Mouse (Mus musculus): Measurements from ENCODE around the gene Lamc1. TPM values are rescaled to one million over a fixed set of nuclear protein-coding genes. Genes with fewer than 3 reads are reported as not detected.

The Lamc1 gene
- polyA plus RNA-seq, 1 experiment from 2014 or later: 17.2 TPM

DNA sequence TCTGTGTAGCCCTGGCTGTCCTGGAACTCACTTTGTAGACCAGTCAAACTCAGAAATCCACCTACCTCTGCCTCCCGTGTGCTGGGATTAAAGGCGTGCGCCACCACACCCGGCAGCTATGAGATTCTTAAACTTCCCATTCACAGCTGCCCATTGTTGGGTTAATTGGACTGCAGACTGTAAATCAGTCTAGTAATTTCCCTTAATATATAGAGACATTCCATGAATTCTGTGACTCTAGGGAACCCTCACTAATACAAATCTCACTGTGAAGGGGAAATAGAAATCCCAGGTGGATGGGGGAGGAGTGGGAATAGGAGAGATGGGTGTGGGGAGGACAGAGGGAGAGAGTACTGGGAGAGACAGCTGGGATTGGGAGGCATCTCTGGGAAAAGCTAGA, 29.3 kb upstream of the Lamc1 start:
- Histone ChIP-seq H3K9me3 (ENCODE audit: control insufficient read depth, low read length) (no peaks in the 10 kb centered on the region), H3K4me3 (ENCODE audit: low read depth, low read length) (no peak overlapping the region), H3K27me3 (ENCODE audit: control insufficient read depth, insufficient read depth, low read length) (no peaks in the 10 kb centered on the region), H3K4me2 (ENCODE audit: low read depth, low read length) (no peak overlapping the region), H3K4me1 (ENCODE audit: control insufficient read depth, insufficient read depth, low read length) (no peaks in the 10 kb centered on the region), H3K36me3 (ENCODE audit: control insufficient read depth, insufficient read depth, low read length) (no peaks in the 10 kb centered on the region), H3K27ac (ENCODE audit: low read depth, low read length) (no peak overlapping the region), H3K9ac (replicated peaks; ENCODE audit: low read depth, low read length) (no peak overlapping the region)
- 70% methylated on average over 4 of the region's 4 CpGs for WGBS
- ATAC-seq (ENCODE audit: low read depth): no peak

DNA sequence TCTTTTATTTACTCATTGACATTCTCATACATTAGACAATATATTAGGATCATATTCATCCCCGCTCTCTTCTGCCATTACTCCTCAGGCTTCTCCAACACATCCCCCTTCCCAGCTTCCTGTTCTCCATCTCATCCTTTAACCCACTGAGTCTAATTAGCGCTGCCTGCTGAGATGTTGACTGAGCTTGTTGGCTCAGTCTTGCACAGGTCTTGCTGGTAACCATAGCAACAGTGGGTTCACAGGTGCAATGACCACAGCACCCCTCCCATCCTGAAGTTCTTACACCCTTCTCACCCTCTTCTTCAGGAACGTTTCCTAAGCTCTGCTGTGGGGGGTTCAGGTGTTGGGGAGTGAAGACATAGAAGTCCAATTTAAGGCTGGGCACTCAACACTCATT, 28.0 kb upstream of the Lamc1 start:
- Histone ChIP-seq H3K4me3 (ENCODE audit: low read depth, low read length) (no peak overlapping the region), H3K9me3 (ENCODE audit: control insufficient read depth, low read length) (no peaks in the 10 kb centered on the region), H3K27me3 (ENCODE audit: control insufficient read depth, insufficient read depth, low read length) (no peaks in the 10 kb centered on the region), H3K36me3 (ENCODE audit: control insufficient read depth, insufficient read depth, low read length) (no peaks in the 10 kb centered on the region), H3K9ac (replicated peaks; ENCODE audit: low read depth, low read length) (no peak overlapping the region), H3K4me2 (ENCODE audit: low read depth, low read length) (no peak overlapping the region), H3K4me1 (ENCODE audit: control insufficient read depth, insufficient read depth, low read length) (no peaks in the 10 kb centered on the region), H3K27ac (ENCODE audit: low read depth, low read length) (no peak overlapping the region)
- 58% methylated on average over 3 of the region's 3 CpGs for WGBS
- no peak for ATAC-seq (ENCODE audit: low read depth)

DNA sequence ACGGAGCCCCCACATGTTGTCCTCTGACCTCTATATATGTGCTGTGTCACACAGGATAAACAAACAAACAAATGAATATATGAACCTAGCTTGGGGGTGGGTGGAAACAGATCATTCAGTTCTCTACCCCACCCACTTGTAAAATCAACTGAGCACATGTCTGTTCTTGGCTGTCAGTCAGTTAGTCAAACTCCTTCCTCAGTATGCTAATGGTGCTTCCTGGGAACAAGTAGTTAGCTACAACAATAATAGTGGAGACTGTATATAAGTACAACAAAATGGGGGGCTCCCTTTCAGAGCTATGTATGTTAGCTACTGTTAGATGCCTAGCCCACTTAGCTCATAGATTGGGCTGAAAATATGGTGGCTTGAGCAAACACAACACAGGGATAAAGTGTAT, 24.6 kb upstream of the Lamc1 start:
- Histone ChIP-seq H3K36me3 (ENCODE audit: control insufficient read depth, insufficient read depth, low read length) (no peaks in the 10 kb centered on the region), H3K4me3 (ENCODE audit: low read depth, low read length) (no peak overlapping the region), H3K9ac (replicated peaks; ENCODE audit: low read depth, low read length) (no peak overlapping the region), H3K4me2 (ENCODE audit: low read depth, low read length) (no peak overlapping the region), H3K27ac (ENCODE audit: low read depth, low read length) (no peak overlapping the region), H3K9me3 (ENCODE audit: control insufficient read depth, low read length) (no peaks in the 10 kb centered on the region), H3K4me1 (ENCODE audit: control insufficient read depth, insufficient read depth, low read length) (no peaks in the 10 kb centered on the region), H3K27me3 (ENCODE audit: control insufficient read depth, insufficient read depth, low read length) (no peaks in the 10 kb centered on the region)
- ATAC-seq (ENCODE audit: low read depth): no peak
- WGBS: 97% methylated on average over 1 of the region's 1 CpGs

DNA sequence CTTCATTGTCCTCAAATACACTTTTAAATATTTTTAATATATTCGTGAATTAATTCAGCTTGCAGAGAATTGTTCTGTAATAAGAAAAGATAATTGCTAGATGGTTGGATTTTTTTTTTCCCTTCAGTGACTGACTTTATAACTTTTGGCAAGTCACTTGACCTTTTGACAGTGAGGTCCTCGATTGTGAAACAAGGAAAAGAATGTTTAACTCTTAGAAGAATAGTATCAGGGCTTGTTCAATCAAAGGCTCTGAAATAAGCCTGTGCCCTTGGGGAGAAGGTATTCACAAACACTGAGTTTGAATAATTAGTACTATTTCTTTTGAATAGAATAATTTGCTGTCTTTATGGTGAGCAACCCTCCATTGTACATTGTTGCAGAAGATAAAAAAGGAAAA, 21.9 kb upstream of the Lamc1 start:
- ATAC-seq (ENCODE audit: low read depth): no peak
- H3K27ac ChIP-seq (ENCODE audit: low read depth, low read length): no peak overlapping the region
- no peaks in the 10 kb centered on the region for H3K4me1 ChIP-seq (ENCODE audit: control insufficient read depth, insufficient read depth, low read length)
- WGBS: 44% methylated on average over 2 of the region's 2 CpGs
- H3K4me3 ChIP-seq (ENCODE audit: low read depth, low read length): no peak overlapping the region
- H3K27me3 ChIP-seq (ENCODE audit: control insufficient read depth, insufficient read depth, low read length): no peaks in the 10 kb centered on the region
- no peak overlapping the region for H3K9ac ChIP-seq (replicated peaks; ENCODE audit: low read depth, low read length)
- H3K36me3 ChIP-seq (ENCODE audit: control insufficient read depth, insufficient read depth, low read length): no peaks in the 10 kb centered on the region
- H3K9me3 ChIP-seq (ENCODE audit: control insufficient read depth, low read length): no peaks in the 10 kb centered on the region
- no peak overlapping the region for H3K4me2 ChIP-seq (ENCODE audit: low read depth, low read length)

DNA sequence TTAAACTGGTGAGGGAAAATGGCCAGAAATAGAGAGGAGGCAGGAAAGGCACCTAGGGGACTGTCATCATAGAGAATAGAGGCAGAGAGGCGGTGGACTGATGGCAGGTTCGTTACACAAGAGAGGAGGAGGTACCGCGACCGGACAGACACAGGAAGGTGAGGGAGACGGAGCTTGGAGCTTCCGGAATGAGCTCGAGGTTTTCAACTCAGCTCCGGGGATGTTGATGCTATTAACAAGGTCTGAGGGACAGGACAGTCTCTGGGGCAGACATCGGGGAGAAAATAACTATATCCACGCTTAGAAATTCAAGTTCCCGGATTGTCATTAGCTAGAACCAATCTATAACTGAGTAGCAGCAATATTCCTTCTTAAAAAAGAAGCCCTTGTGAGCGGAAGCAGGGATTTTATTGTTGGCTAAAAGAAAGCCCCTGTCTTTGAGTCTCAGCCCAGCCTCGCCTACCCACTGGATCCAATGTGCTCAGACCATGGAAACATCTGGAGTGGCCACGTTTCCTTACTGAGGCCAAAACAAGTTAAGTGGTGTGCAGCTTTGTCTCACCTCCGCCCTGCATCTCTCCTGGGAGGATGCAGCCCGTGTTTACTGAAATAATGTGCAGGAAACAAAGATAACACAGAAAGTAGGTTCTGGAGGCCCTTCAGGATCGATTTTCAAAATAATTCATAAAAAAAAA, 21.3 kb upstream of the Lamc1 start:
- no peaks in the 10 kb centered on the region for H3K27me3 ChIP-seq (ENCODE audit: control insufficient read depth, insufficient read depth, low read length)
- no peak overlapping the region for H3K9ac ChIP-seq (replicated peaks; ENCODE audit: low read depth, low read length)
- no peak overlapping the region for H3K27ac ChIP-seq (ENCODE audit: low read depth, low read length)
- H3K4me1 ChIP-seq (ENCODE audit: control insufficient read depth, insufficient read depth, low read length): no peaks in the 10 kb centered on the region
- H3K9me3 ChIP-seq (ENCODE audit: control insufficient read depth, low read length): no peaks in the 10 kb centered on the region
- ATAC-seq (ENCODE audit: low read depth): no peak
- no peak overlapping the region for H3K4me2 ChIP-seq (ENCODE audit: low read depth, low read length)
- H3K36me3 ChIP-seq (ENCODE audit: control insufficient read depth, insufficient read depth, low read length): no peaks in the 10 kb centered on the region
- H3K4me3 ChIP-seq (ENCODE audit: low read depth, low read length): no peak overlapping the region
- 64% methylated on average over 18 of the region's 18 CpGs for WGBS

DNA sequence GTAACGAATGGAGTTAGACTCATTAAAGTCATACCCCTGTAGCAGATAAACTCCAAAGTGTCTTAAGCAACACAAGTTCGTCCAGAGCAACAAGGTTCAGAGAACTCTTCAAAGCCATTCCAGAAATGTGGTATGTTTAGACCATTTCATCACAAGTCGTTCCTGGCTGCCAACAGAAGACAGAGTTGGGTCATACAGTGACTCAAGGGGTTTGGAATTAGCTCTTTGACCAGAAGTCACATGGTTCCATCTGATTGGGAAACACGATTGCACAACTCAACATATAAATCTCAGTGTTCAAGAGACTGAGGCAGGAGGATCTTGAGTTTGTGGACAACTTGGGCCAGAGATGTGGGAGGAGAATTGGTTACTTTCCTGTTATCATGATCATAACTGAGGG, 18.4 kb upstream of the Lamc1 start:
- H3K9ac ChIP-seq (replicated peaks; ENCODE audit: low read depth, low read length): no peak overlapping the region
- no peaks in the 10 kb centered on the region for H3K9me3 ChIP-seq (ENCODE audit: control insufficient read depth, low read length)
- no peak overlapping the region for H3K4me2 ChIP-seq (ENCODE audit: low read depth, low read length)
- H3K36me3 ChIP-seq (ENCODE audit: control insufficient read depth, insufficient read depth, low read length): no peaks in the 10 kb centered on the region
- 81% methylated on average over 4 of the region's 4 CpGs for WGBS
- H3K27ac ChIP-seq (ENCODE audit: low read depth, low read length): no peak overlapping the region
- no peaks in the 10 kb centered on the region for H3K4me1 ChIP-seq (ENCODE audit: control insufficient read depth, insufficient read depth, low read length)
- H3K4me3 ChIP-seq (ENCODE audit: low read depth, low read length): no peak overlapping the region
- no peak for ATAC-seq (ENCODE audit: low read depth)
- no peaks in the 10 kb centered on the region for H3K27me3 ChIP-seq (ENCODE audit: control insufficient read depth, insufficient read depth, low read length)

DNA sequence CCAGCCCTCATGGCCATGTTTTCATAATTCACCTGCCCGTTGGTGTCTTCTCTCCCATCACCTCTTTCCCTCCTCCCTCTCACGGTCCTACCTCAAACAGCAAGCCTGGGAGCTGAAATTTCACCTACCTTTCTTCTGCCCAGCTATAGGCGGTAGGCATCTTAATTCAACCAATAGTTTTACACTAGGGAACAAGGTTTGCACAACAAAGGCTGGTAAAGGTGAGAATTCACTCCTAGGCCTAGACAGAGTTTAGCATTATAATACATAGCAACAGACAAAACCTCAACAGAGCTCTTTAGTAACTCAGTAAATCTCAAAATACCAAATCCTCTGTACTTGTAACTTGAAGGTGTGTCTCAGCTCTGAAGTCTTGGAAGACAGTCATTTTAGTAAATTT, 15.1 kb upstream of the Lamc1 start:
- ATAC-seq (ENCODE audit: low read depth): no peak
- H3K4me1 ChIP-seq (ENCODE audit: control insufficient read depth, insufficient read depth, low read length): no peaks in the 10 kb centered on the region
- no peak overlapping the region for H3K9ac ChIP-seq (replicated peaks; ENCODE audit: low read depth, low read length)
- no peaks in the 10 kb centered on the region for H3K36me3 ChIP-seq (ENCODE audit: control insufficient read depth, insufficient read depth, low read length)
- no peak overlapping the region for H3K27ac ChIP-seq (ENCODE audit: low read depth, low read length)
- H3K4me2 ChIP-seq (ENCODE audit: low read depth, low read length): no peak overlapping the region
- 59% methylated on average over 3 of the region's 3 CpGs for WGBS
- H3K27me3 ChIP-seq (ENCODE audit: control insufficient read depth, insufficient read depth, low read length): no peaks in the 10 kb centered on the region
- no peaks in the 10 kb centered on the region for H3K9me3 ChIP-seq (ENCODE audit: control insufficient read depth, low read length)
- no peak overlapping the region for H3K4me3 ChIP-seq (ENCODE audit: low read depth, low read length)

DNA sequence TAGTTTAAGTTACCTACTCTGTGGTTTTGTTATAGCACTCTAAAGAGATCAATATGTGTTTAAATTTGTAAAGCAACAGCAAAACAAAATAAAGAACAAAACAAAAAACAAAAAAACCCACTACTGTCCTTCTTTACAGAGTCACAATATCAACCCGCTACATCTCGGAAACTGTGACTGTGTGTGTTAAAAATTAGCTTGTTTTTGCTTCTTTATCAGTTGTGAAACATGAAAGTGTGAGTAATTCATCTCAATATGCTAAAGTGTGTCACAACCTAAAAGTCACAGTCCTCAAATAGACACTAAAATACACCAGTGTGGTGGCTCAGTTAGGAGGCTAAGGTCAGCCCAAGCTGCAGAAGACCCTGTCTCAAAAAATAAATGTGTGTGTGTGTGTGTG, 14.5 kb upstream of the Lamc1 start:
- 97% methylated on average over 2 of the region's 2 CpGs for WGBS
- Histone ChIP-seq H3K9ac (replicated peaks; ENCODE audit: low read depth, low read length) (no peak overlapping the region), H3K4me2 (ENCODE audit: low read depth, low read length) (no peak overlapping the region), H3K9me3 (ENCODE audit: control insufficient read depth, low read length) (no peaks in the 10 kb centered on the region), H3K27me3 (ENCODE audit: control insufficient read depth, insufficient read depth, low read length) (no peaks in the 10 kb centered on the region), H3K4me3 (ENCODE audit: low read depth, low read length) (no peak overlapping the region), H3K36me3 (ENCODE audit: control insufficient read depth, insufficient read depth, low read length) (no peaks in the 10 kb centered on the region), H3K27ac (ENCODE audit: low read depth, low read length) (no peak overlapping the region), H3K4me1 (ENCODE audit: control insufficient read depth, insufficient read depth, low read length) (no peaks in the 10 kb centered on the region)
- ATAC-seq (ENCODE audit: low read depth): no peak

DNA sequence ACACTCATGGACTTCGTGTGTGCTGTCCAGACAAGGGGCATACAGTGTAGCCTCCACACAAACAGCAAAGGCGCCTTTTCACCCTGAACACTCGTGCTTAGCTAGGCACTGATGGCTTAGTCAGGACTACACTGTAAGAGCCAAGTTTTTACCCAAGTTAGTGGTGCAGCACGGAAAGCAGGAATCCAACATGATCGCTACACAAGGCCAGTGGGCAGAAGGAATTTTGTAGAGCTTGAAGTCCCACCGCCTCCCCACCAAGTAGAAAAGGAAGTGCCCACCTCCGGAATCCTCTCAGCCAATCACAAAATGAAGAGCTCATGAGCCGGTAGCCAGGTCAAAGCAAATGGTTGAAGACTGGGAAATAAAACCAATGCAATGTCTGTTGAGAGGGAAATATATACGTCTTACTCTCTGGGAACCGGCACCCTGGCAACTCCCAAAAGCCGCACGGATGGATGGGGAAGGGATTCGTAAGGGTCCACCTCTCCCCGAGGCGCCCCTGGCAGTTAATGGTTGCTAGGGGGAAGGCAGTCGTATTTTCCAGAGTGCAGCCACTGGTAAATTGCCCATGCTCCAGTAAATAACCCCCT, 13.2 kb upstream of the Lamc1 start:
- 37% methylated on average over 16 of the region's 16 CpGs for WGBS

More for the DNA sequence above, 13.2 kb upstream of the Lamc1 start:
- no peaks in the 10 kb centered on the region for H3K4me1 ChIP-seq (ENCODE audit: control insufficient read depth, insufficient read depth, low read length)
- no peaks in the 10 kb centered on the region for H3K27me3 ChIP-seq (ENCODE audit: control insufficient read depth, insufficient read depth, low read length)
- H3K27ac ChIP-seq (ENCODE audit: low read depth, low read length): no peak overlapping the region
- H3K4me2 ChIP-seq (ENCODE audit: low read depth, low read length): peak overlapping the region; percentile 44
- H3K9ac ChIP-seq (replicated peaks; ENCODE audit: low read depth, low read length): no peak overlapping the region
- H3K9me3 ChIP-seq (ENCODE audit: control insufficient read depth, low read length): no peaks in the 10 kb centered on the region
- peak overlapping the region; percentile 24 for H3K4me3 ChIP-seq (ENCODE audit: low read depth, low read length)
- ATAC-seq (ENCODE audit: low read depth): peak; percentile 78
- H3K36me3 ChIP-seq (ENCODE audit: control insufficient read depth, insufficient read depth, low read length): no peaks in the 10 kb centered on the region

All from neural tube, embryonic 14.5 days (tissue).